ENCODE assay signal across 9 mouse cellular contexts in genomic region chr13:3730699-3731021, GRCm38 (mm10).
DNase-seq lines count a peak whose midpoint lies in the region; ATAC-seq and TF ChIP-seq lines count a peak whose summit lies in the region.
"Had no signal": no experiment of that assay in that cellular context is flagged by ENCODE, and none has a peak within 500 bp of the region (broad histone marks: within the 10 kb centered on the region; RNA-seq: fewer than 3 reads in every experiment).

No protein-coding gene starts in this region.

- peak; percentile 42; the same call in 1 of the 2 replicates for ATAC-seq in lung, embryonic 14.5 days (ENCODE audit: insufficient read depth)
- ATAC-seq in stomach, embryonic 16.5 days (ENCODE audit: insufficient read depth, low FRiP score): peak; percentile 16; the same call in 1 of the 2 replicates

- H3K9me3 ChIP-seq in lung, embryonic 14.5 days (ENCODE audit: low read depth, low read length): no peaks in the 10 kb centered on the region
- no peaks in the 10 kb centered on the region for H3K9me3 ChIP-seq in limb, embryonic 10.5 days (replicated peaks)
- H3K9me3 ChIP-seq in stomach, embryonic 16.5 days (replicated peaks; ENCODE audit: control insufficient read depth, low read length): no peaks in the 10 kb centered on the region

- H3K27ac ChIP-seq in gastrocnemius, adult 2 months: peak overlapping the region; percentile 78
- 0 out of 2 replicates have a peak overlapping the region, but pooled peaks have one; percentile 44 for H3K27ac ChIP-seq in lung, embryonic 14.5 days (ENCODE audit: low read depth)
- H3K27ac ChIP-seq in limb, embryonic 10.5 days: peak overlapping the region; percentile 77
- peak overlapping the region; percentile 82 for H3K27ac ChIP-seq in stomach, embryonic 16.5 days (ENCODE audit: low read length)

- H3K4me1 ChIP-seq in lung, embryonic 14.5 days (ENCODE audit: insufficient read depth): 0 out of 2 replicates have a peak, but pooled peaks cover 6% of the 10 kb centered on the region
- peaks cover 18% of the 10 kb centered on the region for H3K4me1 ChIP-seq in limb, embryonic 10.5 days
- peaks cover 14% of the 10 kb centered on the region for H3K4me1 ChIP-seq in stomach, embryonic 16.5 days (ENCODE audit: control insufficient read depth, insufficient read depth, low read length)

- no peak overlapping the region for H3K9ac ChIP-seq in lung, embryonic 14.5 days
- peak overlapping the region; percentile 1; the same call in 1 of the 2 replicates for H3K9ac ChIP-seq in stomach, embryonic 16.5 days (ENCODE audit: low read length)
- H3K9ac ChIP-seq: liver, postnatal 0 days had no signal

- peak; percentile 36 for DNase-seq in gastrocnemius, adult 2 months
- no peak for DNase-seq in gastrocnemius, postnatal 14 days
- DNase-seq in lung, embryonic 14.5 days: no peak
- no peak for DNase-seq in lung, adult 18-20 months
- DNase-seq in limb, embryonic 10.5 days (ENCODE audit: low spot score): no peak
- no peak for DNase-seq in frontal cortex, postnatal 14 days (ENCODE audit: low spot score in 2 of 2)
- no peak for DNase-seq in lung, postnatal 36 days
- DNase-seq: liver, postnatal 0 days had no signal

- intact Hi-C loops in gastrocnemius, adult 2 months (cut with DNase I): no loop called here
- intact Hi-C loops in gastrocnemius, postnatal 14 days (cut with DNase I; ENCODE audit: low total_unique reads): no loop called here

- H3K4me2 ChIP-seq in lung, embryonic 14.5 days: no peak overlapping the region
- H3K4me2 ChIP-seq in stomach, embryonic 16.5 days (ENCODE audit: low read depth, low read length): no peak overlapping the region

- H3K36me3 ChIP-seq in lung, embryonic 14.5 days (ENCODE audit: insufficient read depth): no peaks in the 10 kb centered on the region
- no peaks in the 10 kb centered on the region for H3K36me3 ChIP-seq in limb, embryonic 10.5 days
- H3K36me3 ChIP-seq in stomach, embryonic 16.5 days (ENCODE audit: control insufficient read depth, insufficient read depth, low read length): no peaks in the 10 kb centered on the region

- TF ChIP-seq CTCF in gastrocnemius, adult 2 months (IDR thresholded peaks at IDR 0.05): no peak
- no peak for TF ChIP-seq CTCF in lung, embryonic 14.5 days (IDR thresholded peaks at IDR 0.05; ENCODE audit: low read depth)

- no peak overlapping the region for H3K4me3 ChIP-seq in gastrocnemius, adult 2 months
- H3K4me3 ChIP-seq in lung, embryonic 14.5 days (ENCODE audit: low read depth, low read length): no peak overlapping the region
- no peak overlapping the region for H3K4me3 ChIP-seq in limb, embryonic 10.5 days
- H3K4me3 ChIP-seq in stomach, embryonic 16.5 days (replicated peaks; ENCODE audit: low read length): no peak overlapping the region

- 14% methylated on average over 2 of the region's 2 CpGs for WGBS in lung, embryonic 14.5 days
- WGBS in limb, embryonic 10.5 days: 25% methylated on average over 2 of the region's 2 CpGs
- WGBS in stomach, embryonic 16.5 days: 25% methylated on average over 2 of the region's 2 CpGs

- no peaks in the 10 kb centered on the region for H3K27me3 ChIP-seq in lung, embryonic 14.5 days (ENCODE audit: insufficient read depth, low read length)
- H3K27me3 ChIP-seq in limb, embryonic 10.5 days (ENCODE audit: low read depth, poor library complexity, severe bottlenecking): no peaks in the 10 kb centered on the region
- no peaks in the 10 kb centered on the region for H3K27me3 ChIP-seq in stomach, embryonic 16.5 days (ENCODE audit: control insufficient read depth, insufficient read depth, low read length)
